Mouse (Mus musculus) hindbrain, embryonic 12.5 days (tissue): Measurements from ENCODE around the gene Rab3a. TPM values are rescaled to one million over a fixed set of nuclear protein-coding genes. Genes with fewer than 3 reads are reported as not detected.

Experiments used
- ATAC-seq: fragments of 200-750 bp; cut with Nextera tagmentation; 2 replicates; pipeline ENCODE4 v1.8.0; 2017; ENCODE audit warnings: moderate TSS enrichment; ENCODE audit not compliant: low FRiP score
- H3K27ac ChIP-seq: fragments of 300-500 bp; sonication (generic); 2 replicates; pipeline ENCODE4 v1.5.1; 2016; ENCODE audit warnings: mild to moderate bottlenecking
- H3K27me3 ChIP-seq: fragments of 300-500 bp; sonication (generic); 2 replicates; pipeline ENCODE4 v1.6.1; 2016; ENCODE audit warnings: mild to moderate bottlenecking
- H3K36me3 ChIP-seq: fragments of 300-500 bp; sonication (generic); 2 replicates; pipeline ENCODE4 v1.6.1; 2016; ENCODE audit warnings: mild to moderate bottlenecking
- H3K4me1 ChIP-seq: fragments of 300-500 bp; sonication (generic); 2 replicates; pipeline ENCODE4 v1.6.1; 2016
- H3K4me2 ChIP-seq: fragments of 300-500 bp; sonication (generic); replicated peaks from 2 replicates; pipeline ENCODE4 v1.6.1; 2016; ENCODE audit warnings: mild to moderate bottlenecking
- H3K4me3 ChIP-seq: fragments of 300-500 bp; sonication (generic); 2 replicates; pipeline ENCODE4 v1.5.1; 2016; ENCODE audit warnings: mild to moderate bottlenecking
- H3K9ac ChIP-seq: fragments of 300-500 bp; sonication (generic); 2 replicates; pipeline ENCODE4 v1.6.1; 2016; ENCODE audit warnings: mild to moderate bottlenecking, moderate library complexity
- H3K9me3 ChIP-seq: fragments of 300-500 bp; sonication (generic); replicated peaks from 2 replicates; pipeline ENCODE4 v1.6.1; 2016; ENCODE audit warnings: mild to moderate bottlenecking
- WGBS: fragments of 180-500 bp; shearing (Covaris S2); methylation state at CpG from one replicate; pipeline ENCODE4 v1.1.7; 2016; 5-methylcytosine and 5-hydroxymethylcytosine counted together
- polyA plus RNA-seq: library from polyadenylated mRNA; unstranded; fragments of >200 nt; fragmentation: Nextera tagmentation; extraction: Ambion mirVana; gene quantifications from 2 replicates; pipeline ENCODE4 v1.2.1, GENCODE M21; 2016

Gene Rab3a
- polyA plus RNA-seq, 1 experiment from 2014 or later: 126 TPM

DNA sequence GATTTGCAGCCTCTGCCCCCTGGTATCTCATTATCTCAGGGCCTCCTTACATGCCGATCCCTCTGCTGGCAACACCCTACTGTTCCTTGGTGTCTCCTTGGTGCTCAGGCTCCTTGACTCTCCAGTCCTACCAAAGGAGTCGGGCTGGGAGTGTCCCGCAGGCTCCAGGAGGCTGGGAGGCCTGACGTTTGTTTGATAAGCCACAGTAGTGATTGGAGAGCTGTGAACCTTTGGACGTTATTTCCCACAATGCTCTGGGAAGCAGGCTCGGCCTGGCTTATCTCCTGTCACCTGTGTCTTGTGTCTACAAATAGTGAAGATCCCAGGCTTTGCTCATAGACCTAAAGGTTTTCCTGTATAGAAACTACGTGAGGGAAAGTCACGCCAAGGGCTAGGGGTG is 9.5 kb downstream of the Rab3a start:
- peaks cover 24% of the 10 kb centered on the region; the same call in 1 of the 2 replicates for H3K27me3 ChIP-seq
- H3K9ac ChIP-seq: no peak overlapping the region
- peaks cover 36% of the 10 kb centered on the region for H3K4me1 ChIP-seq
- no peak overlapping the region for H3K4me2 ChIP-seq
- WGBS: 88% methylated on average over 8 of the region's 8 CpGs
- H3K9me3 ChIP-seq: no peaks in the 10 kb centered on the region
- no peak for ATAC-seq
- no peak overlapping the region for H3K27ac ChIP-seq
- peaks cover 20% of the 10 kb centered on the region for H3K36me3 ChIP-seq
- no peak overlapping the region for H3K4me3 ChIP-seq

- no peak overlapping the region for H3K27ac ChIP-seq
- no peak for ATAC-seq
- WGBS: 94% methylated on average over 13 of the region's 13 CpGs
Measured at GRCm38 (mm10) chr8:70764676-70765075, 10.2 kb downstream of the Rab3a start.

GRCm38 (mm10) chr8:70765329-70765728 is 10.8 kb downstream of the Rab3a start:
- H3K27ac ChIP-seq: no peak overlapping the region
- H3K9me3 ChIP-seq: no peaks in the 10 kb centered on the region
- 85% methylated on average over 9 of the region's 9 CpGs for WGBS
- peak overlapping the region; percentile 25; the same call in 1 of the 2 replicates for H3K4me3 ChIP-seq
- no peak for ATAC-seq
- H3K36me3 ChIP-seq: peaks cover 29% of the 10 kb centered on the region
- peaks cover 24% of the 10 kb centered on the region; the same call in 1 of the 2 replicates for H3K27me3 ChIP-seq
- peak overlapping the region; percentile 54 for H3K4me2 ChIP-seq
- H3K4me1 ChIP-seq: peaks cover 23% of the 10 kb centered on the region
- no peak overlapping the region; the same call in 1 of the 2 replicates for H3K9ac ChIP-seq

More at GRCm38 (mm10) chr8:70764676-70765075, 10.2 kb downstream of the Rab3a start:
- no peak overlapping the region for H3K4me2 ChIP-seq
- H3K27me3 ChIP-seq: peaks cover 24% of the 10 kb centered on the region; the same call in 1 of the 2 replicates
- H3K9ac ChIP-seq: no peak overlapping the region
- H3K36me3 ChIP-seq: peaks cover 22% of the 10 kb centered on the region
- H3K4me1 ChIP-seq: peaks cover 29% of the 10 kb centered on the region
- no peaks in the 10 kb centered on the region for H3K9me3 ChIP-seq
- no peak overlapping the region for H3K4me3 ChIP-seq

- Histone ChIP-seq H3K36me3 (peaks cover 36% of the 10 kb centered on the region), H3K4me2 (peak overlapping the region; percentile 54), H3K9ac (peak overlapping the region; percentile 47), H3K4me1 (peaks cover 22% of the 10 kb centered on the region), H3K27me3 (peaks cover 24% of the 10 kb centered on the region; the same call in 1 of the 2 replicates), H3K4me3 (peak overlapping the region; percentile 25), H3K9me3 (no peaks in the 10 kb centered on the region), H3K27ac (no peak overlapping the region)
- WGBS: 2% methylated on average over 34 of the region's 34 CpGs
- no peak for ATAC-seq
Measured at GRCm38 (mm10) chr8:70765838-70766570, 11.5 kb downstream of the Rab3a start.

DNA sequence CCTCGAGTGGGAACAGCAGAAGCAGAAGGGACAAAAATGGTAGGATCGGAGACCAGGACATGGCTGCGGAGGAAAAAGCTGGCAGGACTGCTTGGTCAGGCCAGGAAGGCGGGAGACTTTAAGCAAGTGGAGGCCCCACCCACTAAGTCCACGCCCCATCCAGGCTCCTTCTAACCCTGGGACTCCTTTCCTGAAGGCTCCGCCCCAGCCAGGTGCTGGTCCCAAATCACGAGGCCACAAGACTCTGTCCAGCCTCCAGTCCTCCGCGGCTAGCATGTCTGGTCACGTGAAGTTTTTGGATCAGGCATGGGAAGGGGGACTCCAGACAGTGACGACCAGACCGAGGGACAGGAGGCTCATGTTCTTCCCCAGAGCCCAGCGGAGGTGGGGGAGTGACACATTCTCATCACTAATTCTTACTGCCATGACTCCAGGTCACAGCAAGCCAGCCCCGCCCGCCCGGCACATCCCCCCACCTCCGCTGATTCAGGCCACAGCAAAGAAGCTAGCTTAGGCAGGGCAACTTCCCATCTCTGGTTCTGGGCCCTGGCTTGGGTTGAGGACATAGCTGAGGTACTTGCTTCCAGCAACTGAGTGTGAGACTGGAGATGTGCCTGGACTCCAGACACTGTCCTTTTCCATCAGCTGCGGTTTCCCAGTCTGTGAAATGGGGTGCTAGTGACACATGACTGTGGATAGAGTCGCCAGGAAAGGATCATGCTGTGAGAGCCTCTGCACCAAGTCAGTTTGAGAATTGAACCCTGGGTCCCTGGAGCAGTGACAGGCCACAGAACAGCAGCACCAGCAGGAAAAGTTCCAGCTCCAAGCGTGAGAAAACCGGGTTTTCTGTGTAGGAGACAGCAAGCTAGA is 12.3 kb downstream of the Rab3a start:
- peak overlapping the region; percentile 25 for H3K4me3 ChIP-seq
- no peak overlapping the region for H3K27ac ChIP-seq
- H3K4me2 ChIP-seq: peak overlapping the region; percentile 54
- peaks cover 44% of the 10 kb centered on the region for H3K36me3 ChIP-seq
- peaks cover 24% of the 10 kb centered on the region; the same call in 1 of the 2 replicates for H3K27me3 ChIP-seq
- ATAC-seq: no peak
- no peaks in the 10 kb centered on the region for H3K9me3 ChIP-seq
- H3K4me1 ChIP-seq: peaks cover 16% of the 10 kb centered on the region
- 8% methylated on average over 20 of the region's 21 CpGs for WGBS
- H3K9ac ChIP-seq: peak overlapping the region; percentile 47

DNA sequence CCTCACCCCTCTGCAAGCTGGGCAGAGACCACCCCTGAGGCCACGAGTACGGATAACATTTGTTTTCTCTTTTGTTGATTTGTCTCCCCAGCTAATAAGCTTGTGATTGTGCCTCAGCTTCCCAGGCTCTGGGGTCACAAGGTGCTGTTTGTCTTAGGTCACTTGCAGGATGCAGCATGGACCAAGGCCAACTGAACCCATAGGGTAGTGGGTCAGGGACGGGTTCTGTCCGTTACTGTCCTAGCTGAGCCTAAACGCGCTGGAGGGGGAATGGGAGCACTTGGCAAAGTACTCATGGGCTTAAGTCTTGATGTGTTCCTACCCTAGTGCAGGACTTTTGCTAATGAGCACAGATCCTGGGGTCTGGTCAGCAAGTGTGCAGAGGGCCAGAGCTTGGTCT is 13.0 kb downstream of the Rab3a start:
- Histone ChIP-seq H3K27me3 (peaks cover 24% of the 10 kb centered on the region; the same call in 1 of the 2 replicates), H3K9me3 (no peaks in the 10 kb centered on the region), H3K4me2 (no peak overlapping the region), H3K4me1 (peaks cover 16% of the 10 kb centered on the region), H3K27ac (no peak overlapping the region), H3K9ac (no peak overlapping the region), H3K36me3 (peaks cover 51% of the 10 kb centered on the region), H3K4me3 (no peak overlapping the region)
- WGBS: 76% methylated on average over 6 of the region's 6 CpGs
- ATAC-seq: no peak

DNA sequence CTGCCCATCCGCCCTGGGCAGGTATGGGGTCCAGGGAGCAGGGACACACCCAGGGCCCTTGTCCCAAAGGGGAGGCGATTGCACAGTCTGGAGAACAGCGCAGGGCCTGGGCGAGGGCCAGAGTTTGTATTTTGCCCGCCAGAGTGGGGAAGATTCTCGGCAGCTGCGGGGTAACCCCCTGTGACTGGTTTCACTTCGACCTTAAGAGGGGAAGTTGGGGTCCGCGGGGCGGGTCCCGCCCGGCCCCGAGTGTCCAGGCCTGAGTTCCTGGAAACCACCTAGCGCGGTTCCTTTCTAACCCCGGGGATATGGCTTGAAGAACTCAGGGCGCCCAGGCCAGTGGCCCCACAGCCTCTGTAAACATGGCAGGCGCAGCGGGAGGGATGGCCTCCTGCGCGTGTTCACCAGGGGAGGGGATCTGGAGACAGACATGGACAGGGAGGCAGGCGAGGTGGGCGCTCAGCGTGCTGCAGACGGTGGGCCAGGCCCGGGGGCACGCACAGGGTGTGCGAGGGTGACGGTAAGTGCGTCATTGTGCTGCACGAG is 13.8 kb downstream of the Rab3a start:
- 93% methylated on average over 32 of the region's 32 CpGs for WGBS
- H3K36me3 ChIP-seq: peaks cover 59% of the 10 kb centered on the region

GRCm38 (mm10) chr8:70768956-70769355 is 14.5 kb downstream of the Rab3a start:
- 85% methylated on average over 16 of the region's 16 CpGs for WGBS

More for the DNA sequence above, 13.8 kb downstream of the Rab3a start:
- Histone ChIP-seq H3K9ac (no peak overlapping the region), H3K27me3 (peaks cover 24% of the 10 kb centered on the region; the same call in 1 of the 2 replicates), H3K9me3 (no peaks in the 10 kb centered on the region), H3K27ac (no peak overlapping the region), H3K4me3 (no peak overlapping the region), H3K4me2 (no peak overlapping the region), H3K4me1 (peaks cover 19% of the 10 kb centered on the region)
- ATAC-seq: 0 out of 2 replicates have a peak, but pooled peaks have one; percentile 4

DNA sequence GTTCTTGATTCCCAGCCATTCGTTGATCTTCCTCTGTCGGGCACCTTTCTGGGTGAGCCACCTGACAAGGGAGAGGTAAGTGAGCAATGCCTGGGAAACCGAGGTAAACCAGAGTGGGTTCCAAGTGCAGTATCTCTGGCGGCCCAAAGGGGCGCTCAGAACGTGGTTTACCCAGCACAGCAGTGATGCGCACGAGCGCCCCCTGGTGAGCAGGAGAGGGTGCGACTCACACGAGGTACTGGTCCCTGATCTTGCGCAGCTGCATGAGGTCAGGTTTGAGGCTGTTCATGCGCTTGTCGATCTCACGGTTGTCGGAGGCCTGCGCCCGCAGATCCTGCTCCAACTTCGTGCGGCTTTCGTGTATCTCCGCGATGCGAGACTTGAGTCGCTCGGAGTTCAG is 14.9 kb downstream of the Rab3a start:
- peaks cover 64% of the 10 kb centered on the region for H3K36me3 ChIP-seq
- 8% methylated on average over 26 of the region's 26 CpGs for WGBS
- peaks cover 29% of the 10 kb centered on the region for H3K4me1 ChIP-seq
- H3K9me3 ChIP-seq: no peaks in the 10 kb centered on the region
- no peak overlapping the region for H3K4me3 ChIP-seq
- H3K9ac ChIP-seq: 0 out of 2 replicates have a peak overlapping the region, but pooled peaks have one; percentile 13
- H3K4me2 ChIP-seq: no peak overlapping the region
- ATAC-seq: peak; percentile 65
- peaks cover 24% of the 10 kb centered on the region; the same call in 1 of the 2 replicates for H3K27me3 ChIP-seq
- no peak overlapping the region for H3K27ac ChIP-seq

More at GRCm38 (mm10) chr8:70768956-70769355, 14.5 kb downstream of the Rab3a start:
- Histone ChIP-seq H3K9me3 (no peaks in the 10 kb centered on the region), H3K9ac (no peak overlapping the region), H3K36me3 (peaks cover 60% of the 10 kb centered on the region), H3K27ac (no peak overlapping the region), H3K27me3 (peaks cover 24% of the 10 kb centered on the region; the same call in 1 of the 2 replicates), H3K4me2 (no peak overlapping the region), H3K4me3 (no peak overlapping the region), H3K4me1 (peaks cover 25% of the 10 kb centered on the region)
- ATAC-seq: peak; percentile 6; the same call in 1 of the 2 replicates

- no peak for ATAC-seq
- Histone ChIP-seq H3K9ac (0 out of 2 replicates have a peak overlapping the region, but pooled peaks have one; percentile 13), H3K4me1 (peaks cover 34% of the 10 kb centered on the region), H3K9me3 (no peaks in the 10 kb centered on the region), H3K4me2 (no peak overlapping the region), H3K36me3 (peaks cover 69% of the 10 kb centered on the region), H3K4me3 (no peak overlapping the region), H3K27me3 (peaks cover 22% of the 10 kb centered on the region; the same call in 1 of the 2 replicates), H3K27ac (no peak overlapping the region)
- WGBS: 74% methylated on average over 12 of the region's 12 CpGs
Measured at GRCm38 (mm10) chr8:70769858-70770257, 15.4 kb downstream of the Rab3a start.

DNA sequence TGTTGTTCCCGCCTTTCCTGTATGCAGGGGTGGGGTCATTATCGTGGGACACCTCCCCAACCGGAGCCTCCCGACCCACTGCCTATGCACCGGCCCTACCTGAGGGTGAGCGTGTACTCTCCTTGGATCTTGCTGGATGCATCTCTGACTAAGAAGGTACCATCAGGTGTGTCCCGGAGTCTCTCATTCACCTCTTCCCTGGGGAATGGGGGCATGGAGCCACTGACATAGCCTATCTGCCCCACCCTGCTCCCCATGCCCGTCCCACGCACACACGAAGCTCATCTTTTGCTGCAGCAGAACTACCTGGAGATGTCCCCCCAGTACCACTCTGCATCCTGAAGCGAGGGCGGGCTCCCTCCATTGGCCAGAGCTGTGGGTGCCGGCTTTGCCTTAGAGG is 16.3 kb downstream of the Rab3a start:
- peaks cover 71% of the 10 kb centered on the region for H3K36me3 ChIP-seq
- peaks cover 18% of the 10 kb centered on the region; the same call in 1 of the 2 replicates for H3K27me3 ChIP-seq
- no peak for ATAC-seq
- H3K9ac ChIP-seq: no peak overlapping the region
- H3K27ac ChIP-seq: no peak overlapping the region
- no peak overlapping the region for H3K4me2 ChIP-seq
- no peak overlapping the region for H3K4me3 ChIP-seq
- 94% methylated on average over 13 of the region's 13 CpGs for WGBS
- H3K9me3 ChIP-seq: no peaks in the 10 kb centered on the region
- H3K4me1 ChIP-seq: peaks cover 40% of the 10 kb centered on the region
